Mouse (Mus musculus): ENCODE measurements around the gene Lcorl. TPM values are rescaled to one million over a fixed set of nuclear protein-coding genes. Genes with fewer than 3 reads are reported as not detected.
"Not testable (repeated sequence)": the region's sequence is repeated elsewhere in the genome, so short reads cannot be mapped to it uniquely, and the experiment has no call there.

Gene Lcorl
- total RNA-seq, 4 experiments from 2014 or later: 25.7 to 35.7 (median 31.8) TPM

GRCm38 (mm10) chr5:45709653-45710052 is 147.8 kb downstream of the Lcorl start:
- no peak for DNase-seq (ENCODE audit: low spot score in 2 of 2)

DNA sequence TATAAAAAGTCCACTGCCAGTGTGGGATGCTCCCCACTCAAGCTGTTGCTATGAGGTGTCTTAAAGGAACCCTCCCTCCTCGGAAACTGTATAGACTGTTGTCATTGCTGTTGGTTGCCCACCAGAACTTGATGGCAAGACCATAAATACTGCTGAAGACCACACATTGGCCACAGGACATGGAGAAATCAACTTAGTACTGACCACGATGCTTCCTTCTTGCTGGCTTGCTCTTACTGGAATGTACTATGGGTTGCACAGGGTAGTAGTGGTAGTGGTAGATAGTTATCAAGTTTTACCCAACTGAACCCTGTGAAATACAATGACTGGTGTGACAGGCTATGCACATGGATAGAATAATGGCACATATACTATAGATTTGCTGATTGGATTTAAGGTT is 150.6 kb downstream of the Lcorl start:
- DNase-seq (ENCODE audit: low spot score in 2 of 2): no peak

- no peak for DNase-seq (ENCODE audit: low spot score in 2 of 2)
Observed at GRCm38 (mm10) chr5:45691678-45692077, 165.7 kb downstream of the Lcorl start.

DNA sequence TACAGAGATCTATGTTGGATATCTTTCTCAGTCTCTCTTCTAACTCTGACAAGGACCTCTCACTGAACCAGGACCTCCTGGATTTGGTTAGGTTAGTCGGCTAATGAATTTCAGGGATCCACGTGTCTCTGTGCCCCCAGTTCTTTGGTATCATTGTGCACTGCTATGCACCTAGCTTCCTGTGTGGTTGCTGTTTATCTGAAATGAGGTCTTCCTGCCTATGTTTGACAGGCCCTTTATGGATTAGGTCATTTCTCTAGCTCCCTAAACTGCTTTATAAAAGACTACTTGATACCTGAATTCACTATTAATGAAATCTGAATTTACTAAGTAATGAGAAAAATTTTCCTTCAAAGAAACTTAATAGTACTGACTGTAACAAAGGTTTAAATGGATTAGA is 166.6 kb downstream of the Lcorl start:
- no peak for DNase-seq (ENCODE audit: low spot score in 2 of 2)

- DNase-seq (ENCODE audit: low spot score in 2 of 2): no peak
Observed at GRCm38 (mm10) chr5:45689152-45689551, 168.3 kb downstream of the Lcorl start.

DNA sequence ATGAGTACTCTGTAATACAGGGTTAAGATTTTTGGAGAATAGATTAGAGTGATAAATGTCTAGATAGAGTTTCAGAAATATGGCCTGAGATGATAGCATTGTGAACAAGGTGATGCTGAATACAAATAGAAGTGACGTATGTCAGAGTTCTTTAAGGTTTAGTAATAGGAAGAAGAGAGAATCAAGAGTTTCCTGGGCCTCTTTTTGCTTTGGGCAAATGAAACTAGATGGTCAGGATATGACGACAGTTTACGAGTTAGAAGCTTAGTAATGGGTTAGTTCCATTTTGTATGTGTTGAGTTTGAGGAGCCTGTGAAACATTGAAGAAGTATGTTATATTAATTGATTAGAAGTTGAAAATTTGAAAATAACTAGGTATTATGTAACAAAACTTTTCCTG is 171.2 kb downstream of the Lcorl start:
- no peak for DNase-seq (ENCODE audit: low spot score in 2 of 2)

- DNase-seq (ENCODE audit: low spot score in 2 of 2): no peak
Observed at GRCm38 (mm10) chr5:45685243-45685642, 172.2 kb downstream of the Lcorl start.

- DNase-seq (ENCODE audit: low spot score in 2 of 2): no peak
Observed at GRCm38 (mm10) chr5:45683388-45683787, 174.0 kb downstream of the Lcorl start.

- DNase-seq (ENCODE audit: low spot score in 2 of 2): no peak
Observed at GRCm38 (mm10) chr5:45679955-45680354, 177.5 kb downstream of the Lcorl start.

DNA sequence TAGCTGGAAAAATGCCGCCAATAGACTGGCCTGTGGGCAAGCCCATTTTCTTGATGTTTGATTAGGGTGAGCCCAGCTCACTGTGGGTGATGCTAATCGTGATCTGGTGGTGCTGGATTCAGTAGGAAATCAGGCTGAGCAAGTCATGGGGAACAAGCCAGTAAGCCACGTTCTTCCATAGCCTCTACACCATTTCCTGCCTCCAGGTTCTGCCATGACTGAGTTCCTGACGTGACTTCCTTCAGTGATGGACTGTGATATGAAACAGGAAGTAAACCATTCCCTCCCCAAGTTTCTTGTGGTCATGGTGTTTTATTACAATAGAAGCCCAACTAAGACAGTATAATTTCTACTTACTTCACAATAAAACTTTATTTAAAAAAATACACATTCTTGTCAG is 179.8 kb downstream of the Lcorl start:
- DNase-seq (ENCODE audit: low spot score in 2 of 2): no peak

- DNase-seq (ENCODE audit: low spot score in 2 of 2): no peak
Observed at GRCm38 (mm10) chr5:45675032-45675431, 182.4 kb downstream of the Lcorl start.

DNA sequence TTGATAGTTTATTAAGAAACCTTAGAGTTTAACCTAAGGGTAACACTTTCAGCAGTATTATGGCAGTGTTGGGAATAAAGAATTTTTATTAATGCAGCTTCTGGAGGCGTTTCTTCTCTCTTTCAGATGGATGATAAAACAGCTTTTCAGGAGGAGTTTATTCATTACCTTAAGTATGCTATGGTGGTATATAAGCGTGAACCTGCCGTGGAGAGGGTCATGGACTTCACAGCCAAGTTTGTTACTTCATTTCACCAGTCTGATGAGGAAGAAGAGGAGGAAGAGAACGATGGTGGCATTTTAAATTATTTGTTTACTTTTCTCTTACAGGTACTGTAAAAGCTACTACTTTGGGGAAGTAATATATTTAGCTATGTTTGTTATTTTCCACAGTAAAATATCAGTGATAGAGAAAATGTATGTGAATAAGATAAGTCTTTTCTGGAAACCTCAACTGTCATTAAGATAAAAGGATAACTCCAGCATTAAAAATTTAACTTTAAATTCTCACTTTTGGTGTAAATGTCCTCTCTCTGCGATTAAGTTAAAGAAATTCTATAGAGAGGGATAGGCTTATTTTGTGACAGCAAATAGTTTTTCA is 186.4 kb downstream of the Lcorl start:
- DNase-seq (ENCODE audit: low spot score in 2 of 2): no peak

DNA sequence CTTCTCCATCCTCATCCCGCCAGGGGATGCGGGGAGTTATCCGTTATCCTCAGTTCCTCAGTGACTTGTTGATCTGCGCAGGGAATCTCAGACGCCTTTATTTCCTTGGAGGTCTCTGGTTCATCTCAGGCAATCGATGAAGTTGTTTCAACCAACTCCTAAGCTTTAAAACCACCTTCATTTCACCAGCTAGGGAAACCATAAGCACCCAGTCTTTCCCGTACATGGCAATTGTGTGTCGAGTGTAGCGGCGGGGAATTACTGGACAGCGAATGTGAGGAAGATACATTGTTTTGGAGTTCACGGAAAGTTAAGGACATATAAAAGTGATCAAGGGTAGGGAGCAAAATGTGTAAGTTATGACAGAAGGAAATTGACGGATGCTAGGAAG is 187.1 kb downstream of the Lcorl start:
- DNase-seq (ENCODE audit: low spot score in 2 of 2): no peak

DNA sequence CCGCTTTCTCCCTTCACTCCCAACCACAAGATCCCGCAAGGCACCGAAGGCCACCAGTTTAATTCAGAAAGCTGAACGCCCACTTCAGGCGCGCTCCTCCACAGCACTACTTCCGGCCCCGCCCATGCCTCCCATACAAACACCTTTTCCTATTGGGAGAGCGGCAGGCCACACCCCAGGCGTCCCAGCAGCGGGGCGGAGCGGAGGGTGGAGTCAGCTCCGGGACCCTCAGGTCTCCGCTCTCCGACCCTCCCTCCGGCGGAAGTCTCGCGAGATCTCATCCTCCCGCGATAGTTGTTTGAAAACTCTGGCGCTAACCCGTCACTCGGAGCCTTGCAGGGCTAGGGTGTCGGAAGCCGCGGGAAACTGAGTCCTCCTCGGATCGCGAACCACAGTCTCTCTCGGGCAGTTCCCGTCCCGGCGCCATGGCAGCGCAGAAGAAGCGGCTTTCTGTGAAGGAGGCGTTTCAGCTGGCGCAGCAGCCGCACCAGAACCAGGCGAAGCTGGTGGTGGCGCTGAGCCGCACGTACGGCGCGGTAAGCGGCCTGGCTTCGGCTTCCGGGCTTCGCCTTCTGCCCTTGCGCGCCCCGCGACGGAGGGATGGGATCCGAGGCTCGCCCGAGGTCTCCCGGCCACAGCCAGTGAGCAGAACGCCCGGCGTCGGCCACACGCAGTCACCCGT is 187.7 kb downstream of the Lcorl start, which contains the start of gene Ncapg:
Ncapg (plus strand) TSS at position 322 of the 682 bp plus-strand sequence.
- peak; percentile 98 to 100 for DNase-seq (ENCODE audit: low spot score in 2 of 2)

GRCm38 (mm10) chr5:45669234-45669597 is 188.2 kb downstream of the Lcorl start:
- no peak for DNase-seq (ENCODE audit: low spot score in 2 of 2)

GRCm38 (mm10) chr5:45668831-45669230 is 188.6 kb downstream of the Lcorl start:
- peak in 1 of 2 experiments; percentile 2 for DNase-seq (ENCODE audit: low spot score in 2 of 2)

- DNase-seq (ENCODE audit: low spot score in 2 of 2): no peak
Observed at GRCm38 (mm10) chr5:45668324-45668723, 189.1 kb downstream of the Lcorl start.

DNA sequence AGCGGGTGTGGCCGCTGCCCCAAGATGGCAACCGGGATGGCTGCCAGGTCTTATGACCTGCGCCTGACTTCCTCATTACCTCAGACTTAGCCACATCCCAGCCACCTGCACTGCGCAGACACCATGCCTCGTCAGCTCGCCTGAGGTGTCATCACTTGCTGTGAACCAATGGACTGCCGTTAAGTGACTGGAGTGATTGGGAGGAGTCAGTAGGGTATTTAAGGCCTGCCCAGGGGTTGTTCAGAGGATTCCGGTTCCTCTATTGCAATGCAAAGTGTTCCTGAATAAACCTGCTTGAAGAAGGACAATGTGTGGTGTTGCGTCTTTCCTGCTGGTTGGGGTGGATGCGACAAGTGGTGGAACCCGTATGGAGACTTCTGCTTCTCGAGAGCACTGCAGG is 199.0 kb downstream of the Lcorl start:
- DNase-seq (ENCODE audit: low spot score in 2 of 2): not testable (repeated sequence)

DNA sequence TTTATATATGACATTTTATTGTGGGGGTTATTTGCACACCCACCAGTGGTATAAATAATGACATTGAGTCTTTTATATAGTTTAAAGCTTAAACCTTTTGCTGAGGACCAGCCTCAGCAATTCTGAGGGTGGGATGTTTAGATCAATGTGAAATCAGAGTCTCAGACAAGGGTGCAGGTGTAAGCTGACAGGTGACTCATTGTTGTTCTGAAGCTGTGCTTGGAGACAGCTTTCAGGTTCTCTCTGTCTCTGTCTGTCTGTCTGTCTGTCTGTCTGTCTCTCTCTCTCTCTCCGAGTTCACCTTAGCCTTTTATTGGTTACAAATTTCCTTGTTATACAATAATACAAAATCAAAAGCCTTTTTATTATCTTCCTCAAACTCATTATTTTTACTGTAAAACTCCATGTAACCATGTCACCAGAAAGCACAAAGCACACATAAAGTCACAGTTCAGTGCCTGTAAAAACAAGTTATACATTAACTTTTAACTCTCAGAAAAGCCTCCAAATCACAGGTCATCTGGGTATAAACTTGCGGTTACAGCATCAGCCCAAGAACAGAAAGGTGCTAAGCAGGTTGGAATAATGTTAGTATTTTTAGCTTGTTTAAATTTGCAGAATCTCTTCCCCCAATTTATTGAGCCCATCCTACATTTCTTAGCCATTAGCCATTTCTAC is 206.2 kb downstream of the Lcorl start:
- no peak for DNase-seq (ENCODE audit: low spot score in 2 of 2)
